Mouse (Mus musculus): ENCODE measurements around the gene Sema3c. TPM values are rescaled to one million over a fixed set of nuclear protein-coding genes. Genes with fewer than 3 reads are reported as not detected.

The Sema3c gene
- total and polyA plus RNA-seq, 2 experiments from 2014 or later = 12.8 to 26.8 TPM

DNA sequence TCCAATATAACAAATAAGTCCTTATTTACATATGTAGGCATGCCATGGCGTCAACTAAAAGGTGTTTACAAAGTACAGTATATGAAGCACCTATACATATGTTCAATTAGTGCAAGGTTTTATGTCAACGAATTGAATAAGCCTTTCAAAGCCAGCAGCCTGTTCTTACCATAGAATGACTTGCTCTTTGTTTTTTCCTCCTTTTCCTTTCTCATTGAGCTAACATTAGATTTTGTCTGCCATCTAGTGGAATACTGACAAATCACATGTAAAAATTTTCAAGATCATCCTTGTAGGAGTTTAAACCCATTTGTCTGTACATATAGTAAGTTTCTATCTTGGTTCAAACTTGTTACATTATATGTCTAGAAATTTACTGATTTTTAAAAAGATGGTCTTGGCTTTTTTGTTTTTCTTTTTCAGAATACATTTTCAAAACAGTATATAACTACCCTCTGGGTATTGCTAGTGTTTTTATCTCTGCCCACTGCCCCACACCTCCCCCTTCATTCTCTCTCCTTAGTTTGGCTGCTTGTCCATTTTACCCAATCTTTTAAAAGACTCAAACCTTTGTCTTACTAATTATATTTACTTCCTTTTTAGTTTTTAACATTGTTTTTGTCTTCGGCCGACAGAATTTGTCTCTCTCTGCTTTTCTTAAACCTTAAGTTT, 192.1 kb downstream of the Sema3c start:
- ATAC-seq (ENCODE audit: low FRiP score) (peak; percentile 41; the same call in 1 of the 2 replicates), DNase-seq (ENCODE audit: low spot score) (peak; percentile 75)
- Histone ChIP-seq H3K4me2 (ENCODE audit: low read depth, low read length, poor library complexity, severe bottlenecking) (no peak overlapping the region), H3K27me3 (ENCODE audit: insufficient read depth, low read length) (no peaks in the 10 kb centered on the region), H3K36me3 (ENCODE audit: insufficient read depth, low read length) (no peaks in the 10 kb centered on the region), H3K4me3 (ENCODE audit: low read depth, low read length) (no peak overlapping the region), H3K9me3 (ENCODE audit: low read length) (no peaks in the 10 kb centered on the region), H3K27ac (ENCODE audit: low read depth, low read length) (no peak overlapping the region), H3K9ac (replicated peaks; ENCODE audit: low read length, poor library complexity, severe bottlenecking) (no peak overlapping the region), H3K4me1 (ENCODE audit: insufficient read depth, low read length) (no peaks in the 10 kb centered on the region)
- TF ChIP-seq CTCF (IDR thresholded peaks at IDR 0.05) = peak; percentile 86
- WGBS = 63% methylated on average over 4 of the region's 4 CpGs

DNA sequence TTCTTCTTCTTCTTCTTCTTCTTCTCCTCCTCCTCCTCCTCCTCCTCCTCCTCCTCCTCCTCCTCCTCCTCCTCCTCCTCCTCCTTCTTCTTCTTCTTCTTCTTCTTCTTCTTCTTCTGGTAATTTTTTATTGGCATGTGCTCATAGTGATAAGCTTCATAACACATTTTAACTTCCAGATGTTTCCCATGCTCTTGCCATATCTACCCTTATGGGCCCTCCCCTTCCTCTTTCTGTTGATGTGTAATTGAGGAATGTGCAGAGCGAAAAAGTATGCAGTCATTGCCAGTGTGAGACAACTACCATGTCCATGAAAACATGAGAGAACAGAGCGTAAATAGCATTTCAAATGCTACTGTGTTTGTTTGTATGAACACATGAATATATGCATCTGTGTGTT, 196.2 kb downstream of the Sema3c start:
- WGBS = 95% methylated on average over 2 of the region's 2 CpGs
- no peak overlapping the region for H3K9ac ChIP-seq (replicated peaks; ENCODE audit: low read length, poor library complexity, severe bottlenecking)
- H3K4me2 ChIP-seq (ENCODE audit: low read depth, low read length, poor library complexity, severe bottlenecking) = no peak overlapping the region
- H3K4me1 ChIP-seq (ENCODE audit: insufficient read depth, low read length) = no peaks in the 10 kb centered on the region
- no peaks in the 10 kb centered on the region for H3K27me3 ChIP-seq (ENCODE audit: insufficient read depth, low read length)
- TF ChIP-seq CTCF (IDR thresholded peaks at IDR 0.05) = no peak
- H3K36me3 ChIP-seq (ENCODE audit: insufficient read depth, low read length) = no peaks in the 10 kb centered on the region
- DNase-seq (ENCODE audit: low spot score) = no peak
- no peak overlapping the region for H3K4me3 ChIP-seq (ENCODE audit: low read depth, low read length)
- no peaks in the 10 kb centered on the region for H3K9me3 ChIP-seq (ENCODE audit: low read length)
- no peak overlapping the region for H3K27ac ChIP-seq (ENCODE audit: low read depth, low read length)
- ATAC-seq (ENCODE audit: low FRiP score) = no peak

DNA sequence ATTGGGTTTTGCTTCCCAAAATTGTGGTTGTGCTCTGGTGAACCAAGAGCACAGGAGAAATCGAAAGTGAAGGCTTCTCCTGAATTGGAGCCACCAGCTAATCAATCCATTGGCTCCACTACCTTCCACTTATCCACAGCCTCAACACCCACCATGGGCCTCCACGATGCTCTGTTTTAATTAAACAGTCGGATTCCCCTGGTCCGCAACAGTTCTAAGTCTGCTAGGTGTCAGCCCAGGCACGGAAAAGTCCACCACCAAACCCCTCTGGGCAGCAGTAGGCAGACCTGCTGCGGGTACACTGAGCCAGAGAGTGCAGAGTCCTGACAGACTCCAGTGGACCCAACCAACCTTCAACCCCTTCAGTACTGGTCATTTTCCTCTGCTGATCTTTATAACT, 202.5 kb downstream of the Sema3c start:
- no peaks in the 10 kb centered on the region for H3K4me1 ChIP-seq (ENCODE audit: insufficient read depth, low read length)
- H3K9ac ChIP-seq (replicated peaks; ENCODE audit: low read length, poor library complexity, severe bottlenecking) = no peak overlapping the region
- H3K36me3 ChIP-seq (ENCODE audit: insufficient read depth, low read length) = no peaks in the 10 kb centered on the region
- no peak overlapping the region for H3K4me2 ChIP-seq (ENCODE audit: low read depth, low read length, poor library complexity, severe bottlenecking)
- DNase-seq (ENCODE audit: low spot score) = peak; percentile 65
- TF ChIP-seq CTCF (IDR thresholded peaks at IDR 0.05) = no peak
- no peak for ATAC-seq (ENCODE audit: low FRiP score)
- WGBS = 90% methylated on average over 6 of the region's 6 CpGs
- no peaks in the 10 kb centered on the region for H3K27me3 ChIP-seq (ENCODE audit: insufficient read depth, low read length)
- H3K4me3 ChIP-seq (ENCODE audit: low read depth, low read length) = no peak overlapping the region
- no peak overlapping the region for H3K27ac ChIP-seq (ENCODE audit: low read depth, low read length)
- no peaks in the 10 kb centered on the region for H3K9me3 ChIP-seq (ENCODE audit: low read length)

Other genes starting within 250 kb of the Sema3c start
- not detected in 2 replicates for gene Speer4f2, start 201.1 kb upstream of the Sema3c start, total RNA-seq (2014; rRNA removed)
- gene Speer4f2, start 201.1 kb upstream of the Sema3c start, polyA plus RNA-seq (2015; fragmentation: Nextera tagmentation; extraction: Ambion mirVana) = not detected in 2 replicates
- gene Speer4f1, start 98.2 kb upstream of the Sema3c start, total RNA-seq (2014; rRNA removed) = not detected in 2 replicates
- gene Speer4f1, start 98.2 kb upstream of the Sema3c start, polyA plus RNA-seq (2015; fragmentation: Nextera tagmentation; extraction: Ambion mirVana) = not detected in 2 replicates

All from midbrain, postnatal 0 days (tissue).